Mouse (Mus musculus): ENCODE measurements around the gene Rps12.

DNA sequence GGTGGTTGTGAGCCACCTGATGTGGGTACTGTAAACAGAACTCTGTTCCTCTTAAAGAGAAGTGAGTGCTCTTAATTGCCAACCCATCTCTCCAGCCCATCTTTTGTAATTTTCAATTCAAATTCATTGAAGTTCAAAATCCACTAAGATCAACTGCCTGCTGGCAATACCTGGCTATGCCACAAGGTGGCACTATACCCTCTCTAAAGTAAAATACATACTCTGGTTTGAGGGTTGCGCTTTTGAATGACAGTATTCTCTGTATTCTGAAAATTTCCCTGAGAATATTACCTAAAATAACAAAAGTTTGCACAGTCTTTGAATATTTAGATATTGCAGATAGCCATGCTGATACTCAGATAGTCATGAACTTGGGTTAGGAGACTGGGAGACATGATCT lies 28.1 kb upstream of the Rps12 start:
- TF ChIP-seq CTCF (IDR thresholded peaks at IDR 0.05; ENCODE audit: low read depth, low read length) (peak; percentile 19; the same call in 1 of the 2 replicates), POLR2A (IDR thresholded peaks at IDR 0.05; ENCODE audit: extremely low read depth, insufficient read depth, low read length) (no peak)
